Mouse (Mus musculus): ENCODE measurements at regions not wholly inside any gene's neighbourhood (a gene's known extent, or its start where the extent isn't known, plus 50 kb on each side); places are given as distances from the start of the nearest gene placed in this dataset.
"Not testable (repeated sequence)": the region's sequence is repeated elsewhere in the genome, so short reads cannot be mapped to it uniquely, and the experiment has no call there.

DNA sequence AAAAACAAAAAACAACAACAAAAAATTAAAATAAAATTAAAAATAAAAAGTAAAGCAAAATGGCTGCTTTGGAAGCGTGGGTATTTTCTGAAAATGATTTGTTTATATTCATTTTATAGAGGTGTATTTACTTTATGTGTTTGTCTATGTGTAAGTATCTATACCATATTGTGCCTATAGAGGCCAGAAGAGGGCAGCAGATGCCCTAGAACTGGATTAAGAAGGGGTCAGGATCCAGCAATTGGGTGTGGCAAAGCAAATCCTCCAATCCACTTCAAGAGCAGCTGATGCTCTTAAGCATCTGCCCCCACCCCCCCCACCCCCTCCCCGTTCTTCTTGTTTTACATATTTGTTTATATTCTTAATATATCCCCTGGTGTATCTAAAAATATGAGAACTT lies 577.6 kb upstream of the Chrm3 start:
- Histone ChIP-seq H3K4me1 (ENCODE audit: control insufficient read depth, insufficient read depth) (no peaks in the 10 kb centered on the region), H3K27me3 (ENCODE audit: control insufficient read depth, insufficient read depth, low read length) (no peaks in the 10 kb centered on the region), H3K4me2 (ENCODE audit: low read depth, low read length) (no peak overlapping the region), H3K36me3 (replicated peaks; ENCODE audit: control insufficient read depth, insufficient read depth, low read length) (no peaks in the 10 kb centered on the region), H3K27ac (ENCODE audit: low read depth) (no peak overlapping the region), H3K9ac (replicated peaks; ENCODE audit: low read depth, low read length) (no peak overlapping the region), H3K9me3 (replicated peaks; ENCODE audit: control insufficient read depth, low read length) (0 out of 2 replicates have a peak, but pooled peaks cover 3% of the 10 kb centered on the region), H3K4me3 (ENCODE audit: low read depth, low read length) (no peak overlapping the region)
- no peak for DNase-seq (ENCODE audit: low spot score)
- 79% methylated on average over 2 of the region's 2 CpGs for WGBS
- TF ChIP-seq CTCF (IDR thresholded peaks at IDR 0.05; ENCODE audit: low read depth) (no peak), EP300 (IDR thresholded peaks at IDR 0.05; ENCODE audit: low read depth) (no peak)
- ATAC-seq (ENCODE audit: insufficient read depth, low read depth) = no peak

DNA sequence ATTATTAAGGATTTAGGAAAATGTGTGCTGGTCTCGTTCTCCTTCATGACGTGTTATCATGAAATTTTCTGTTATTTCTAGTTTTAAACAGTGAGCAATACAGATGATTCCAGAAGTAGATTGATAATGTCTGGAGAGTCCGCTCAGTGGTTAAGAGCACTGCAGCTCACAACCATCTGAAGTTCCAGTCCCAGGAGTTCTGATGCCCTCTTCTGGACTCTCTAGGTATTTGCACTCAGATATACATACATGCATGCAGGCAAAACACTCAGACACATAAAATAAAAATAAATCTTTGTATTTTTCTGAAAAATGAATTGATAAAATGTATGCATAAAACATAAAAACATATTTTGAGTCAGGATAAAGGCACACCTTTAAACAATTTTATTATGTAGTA lies 570.1 kb upstream of the Chrm3 start:
- Histone ChIP-seq H3K9ac (replicated peaks; ENCODE audit: low read depth, low read length) (no peak overlapping the region), H3K9me3 (replicated peaks; ENCODE audit: control insufficient read depth, low read length) (no peaks in the 10 kb centered on the region), H3K4me1 (ENCODE audit: control insufficient read depth, insufficient read depth) (no peaks in the 10 kb centered on the region), H3K27ac (ENCODE audit: low read depth) (no peak overlapping the region), H3K27me3 (ENCODE audit: control insufficient read depth, insufficient read depth, low read length) (no peaks in the 10 kb centered on the region), H3K4me2 (ENCODE audit: low read depth, low read length) (no peak overlapping the region), H3K4me3 (ENCODE audit: low read depth, low read length) (no peak overlapping the region), H3K36me3 (replicated peaks; ENCODE audit: control insufficient read depth, insufficient read depth, low read length) (no peaks in the 10 kb centered on the region)
- TF ChIP-seq EP300 (IDR thresholded peaks at IDR 0.05; ENCODE audit: low read depth) (no peak), CTCF (IDR thresholded peaks at IDR 0.05; ENCODE audit: low read depth) (no peak)
- 86% methylated on average over 3 of the region's 3 CpGs for WGBS
- no peak for DNase-seq (ENCODE audit: low spot score)
- no peak for ATAC-seq (ENCODE audit: insufficient read depth, low read depth)

DNA sequence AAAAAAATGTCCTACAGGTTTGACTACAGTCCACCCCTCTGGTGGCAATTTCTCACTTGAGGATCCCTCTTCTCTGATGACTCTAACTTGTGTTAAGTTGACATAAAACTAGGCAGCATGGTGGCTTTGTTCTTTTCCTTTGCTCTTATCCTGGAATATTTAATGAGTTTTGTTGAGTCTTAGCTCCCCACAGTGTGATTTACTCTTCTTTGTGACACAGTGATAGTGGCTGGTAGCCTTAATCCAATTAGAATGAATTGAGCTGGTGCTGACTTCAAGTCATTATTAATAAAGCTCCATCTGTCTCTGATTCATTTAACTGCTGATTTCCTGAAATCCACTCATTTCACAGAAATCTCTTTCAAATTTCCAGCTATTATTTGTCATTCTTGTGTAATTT lies 553.7 kb upstream of the Chrm3 start:
- TF ChIP-seq EP300 (IDR thresholded peaks at IDR 0.05; ENCODE audit: low read depth) (no peak), CTCF (IDR thresholded peaks at IDR 0.05; ENCODE audit: low read depth) (no peak)
- H3K9ac ChIP-seq (replicated peaks; ENCODE audit: low read depth, low read length) = no peak overlapping the region
- H3K4me2 ChIP-seq (ENCODE audit: low read depth, low read length) = no peak overlapping the region
- ATAC-seq (ENCODE audit: insufficient read depth, low read depth) (no peak), DNase-seq (ENCODE audit: low spot score) (no peak)
- H3K36me3 ChIP-seq (replicated peaks; ENCODE audit: control insufficient read depth, insufficient read depth, low read length) = no peaks in the 10 kb centered on the region
- H3K27me3 ChIP-seq (ENCODE audit: control insufficient read depth, insufficient read depth, low read length) = no peaks in the 10 kb centered on the region
- H3K9me3 ChIP-seq (replicated peaks; ENCODE audit: control insufficient read depth, low read length) = no peaks in the 10 kb centered on the region
- no peak overlapping the region for H3K27ac ChIP-seq (ENCODE audit: low read depth)
- H3K4me1 ChIP-seq (ENCODE audit: control insufficient read depth, insufficient read depth) = no peaks in the 10 kb centered on the region
- H3K4me3 ChIP-seq (ENCODE audit: low read depth, low read length) = no peak overlapping the region

DNA sequence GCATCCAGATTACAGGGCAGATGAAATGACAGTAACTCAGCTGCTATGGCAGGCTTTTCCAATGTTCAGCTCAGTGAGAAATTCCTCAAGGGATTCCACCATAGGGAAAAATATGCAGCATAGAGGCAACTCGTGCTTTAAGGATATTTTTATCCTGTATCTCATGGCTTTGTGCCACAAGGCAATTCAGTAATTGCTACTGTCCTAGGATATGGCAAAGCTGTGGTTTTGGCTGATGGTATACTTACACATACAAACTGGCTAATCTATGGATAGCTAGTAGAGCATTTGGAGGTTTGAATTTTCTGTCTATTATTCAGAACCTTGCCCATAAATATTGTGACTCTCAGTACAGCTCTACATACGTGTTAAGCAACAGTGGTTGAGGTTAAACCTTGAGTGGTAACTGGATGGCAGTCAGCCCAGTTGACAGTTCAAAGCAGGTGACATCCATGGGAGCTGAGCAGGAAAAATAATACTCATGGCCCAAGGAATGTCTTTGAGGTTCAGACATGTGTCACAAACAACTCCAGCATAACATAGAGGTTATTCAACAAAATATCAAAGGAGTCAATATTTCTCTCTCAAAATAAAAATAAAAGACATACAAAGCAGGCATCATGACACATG lies 548.6 kb upstream of the Chrm3 start:
- Histone ChIP-seq H3K9ac (replicated peaks; ENCODE audit: low read depth, low read length) (no peak overlapping the region), H3K4me3 (ENCODE audit: low read depth, low read length) (no peak overlapping the region), H3K4me2 (ENCODE audit: low read depth, low read length) (no peak overlapping the region), H3K4me1 (ENCODE audit: control insufficient read depth, insufficient read depth) (no peaks in the 10 kb centered on the region), H3K27me3 (ENCODE audit: control insufficient read depth, insufficient read depth, low read length) (no peaks in the 10 kb centered on the region), H3K9me3 (replicated peaks; ENCODE audit: control insufficient read depth, low read length) (no peaks in the 10 kb centered on the region), H3K27ac (ENCODE audit: low read depth) (peak overlapping the region; percentile 32; the same call in 1 of the 2 replicates), H3K36me3 (replicated peaks; ENCODE audit: control insufficient read depth, insufficient read depth, low read length) (no peaks in the 10 kb centered on the region)
- ATAC-seq (ENCODE audit: insufficient read depth, low read depth) (peak; percentile 66; the same call in 1 of the 2 replicates), DNase-seq (ENCODE audit: low spot score) (peak; percentile 34)
- TF ChIP-seq EP300 (IDR thresholded peaks at IDR 0.05; ENCODE audit: low read depth) (no peak), CTCF (IDR thresholded peaks at IDR 0.05; ENCODE audit: low read depth) (no peak)
- WGBS = 8% methylated on average over 2 of the region's 2 CpGs

DNA sequence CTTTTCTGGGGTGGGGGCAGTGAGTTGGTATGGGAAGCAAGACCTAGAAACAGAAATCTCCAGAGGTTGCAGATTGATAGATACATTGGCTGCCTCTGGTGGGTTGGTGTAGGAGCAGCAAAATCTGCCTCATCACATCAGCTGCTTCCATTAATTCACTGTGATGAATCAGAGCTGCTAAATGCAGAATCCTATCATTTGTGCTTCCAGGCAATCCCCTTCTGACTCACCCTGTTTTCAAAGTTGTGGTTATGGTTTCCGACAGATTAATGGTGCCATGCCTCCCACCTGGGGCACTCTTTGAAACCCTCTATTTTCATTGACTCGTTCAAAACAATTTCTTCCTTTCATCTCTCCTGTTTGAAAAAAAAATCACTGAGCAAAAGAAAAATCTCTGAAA lies 507.2 kb upstream of the Chrm3 start:
- 0 out of 2 replicates have a peak, but pooled peaks cover 3% of the 10 kb centered on the region for H3K9me3 ChIP-seq (replicated peaks; ENCODE audit: control insufficient read depth, low read length)
- H3K4me1 ChIP-seq (ENCODE audit: control insufficient read depth, insufficient read depth) = no peaks in the 10 kb centered on the region
- H3K27me3 ChIP-seq (ENCODE audit: control insufficient read depth, insufficient read depth, low read length) = no peaks in the 10 kb centered on the region
- 69% methylated on average over 2 of the region's 2 CpGs for WGBS
- no peaks in the 10 kb centered on the region for H3K36me3 ChIP-seq (replicated peaks; ENCODE audit: control insufficient read depth, insufficient read depth, low read length)
- H3K4me2 ChIP-seq (ENCODE audit: low read depth, low read length) = no peak overlapping the region
- no peak overlapping the region for H3K4me3 ChIP-seq (ENCODE audit: low read depth, low read length)
- ATAC-seq (ENCODE audit: insufficient read depth, low read depth) (no peak), DNase-seq (ENCODE audit: low spot score) (no peak)
- TF ChIP-seq CTCF (IDR thresholded peaks at IDR 0.05; ENCODE audit: low read depth) = no peak
- no peak for TF ChIP-seq EP300 (IDR thresholded peaks at IDR 0.05; ENCODE audit: low read depth)
- H3K27ac ChIP-seq (ENCODE audit: low read depth) = no peak overlapping the region
- H3K9ac ChIP-seq (replicated peaks; ENCODE audit: low read depth, low read length) = no peak overlapping the region

DNA sequence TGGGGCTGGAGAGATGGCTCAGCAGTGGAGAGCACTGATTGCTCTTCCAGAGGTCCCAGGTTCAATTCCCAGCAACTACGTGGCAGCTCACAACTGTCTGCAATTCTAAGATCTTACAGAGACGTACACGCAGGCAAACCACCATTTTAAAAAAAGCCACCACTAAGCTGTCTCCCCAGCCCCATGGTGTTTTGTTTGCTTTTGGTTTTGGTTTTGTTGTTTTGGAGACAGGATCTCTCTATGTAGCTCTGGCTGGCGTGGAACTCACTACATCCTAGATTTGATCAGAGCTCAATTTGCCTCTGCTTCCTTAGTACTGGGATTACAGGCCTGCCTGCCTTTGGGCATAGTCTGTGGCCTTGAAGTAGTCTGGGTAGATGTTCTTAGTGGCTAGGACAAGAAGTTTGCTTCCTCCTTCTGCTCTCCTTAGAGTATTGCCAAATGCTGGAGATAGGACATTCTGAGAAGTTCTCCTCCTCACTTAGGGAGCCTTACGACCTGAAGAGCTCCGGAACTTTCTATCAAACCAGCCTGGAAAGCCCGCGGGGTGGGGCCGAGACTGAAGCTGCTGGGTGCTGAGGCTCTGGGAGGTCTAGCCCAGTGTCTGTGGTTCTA lies 495.4 kb upstream of the Chrm3 start:
- not testable (repeated sequence) for DNase-seq (ENCODE audit: low spot score); H3K4me2 ChIP-seq (ENCODE audit: low read depth, low read length); H3K4me1 ChIP-seq (ENCODE audit: control insufficient read depth, insufficient read depth); H3K27me3 ChIP-seq (ENCODE audit: control insufficient read depth, insufficient read depth, low read length); H3K9me3 ChIP-seq (replicated peaks; ENCODE audit: control insufficient read depth, low read length); H3K27ac ChIP-seq (ENCODE audit: low read depth); H3K36me3 ChIP-seq (replicated peaks; ENCODE audit: control insufficient read depth, insufficient read depth, low read length); H3K9ac ChIP-seq (replicated peaks; ENCODE audit: low read depth, low read length); ATAC-seq (ENCODE audit: insufficient read depth, low read depth); H3K4me3 ChIP-seq (ENCODE audit: low read depth, low read length)
- WGBS = 80% methylated on average over 9 of the region's 9 CpGs
